Mouse (Mus musculus): ENCODE results near the gene Fyttd1. TPM values are rescaled to one million over a fixed set of nuclear protein-coding genes. Genes with fewer than 3 reads are reported as not detected.
"Not testable (repeated sequence)": the region's sequence is repeated elsewhere in the genome, so short reads cannot be mapped to it uniquely, and the experiment has no call there.

Fyttd1 gene
- polyA plus RNA-seq, 1 experiment from 2014 or later: 114 TPM

DNA sequence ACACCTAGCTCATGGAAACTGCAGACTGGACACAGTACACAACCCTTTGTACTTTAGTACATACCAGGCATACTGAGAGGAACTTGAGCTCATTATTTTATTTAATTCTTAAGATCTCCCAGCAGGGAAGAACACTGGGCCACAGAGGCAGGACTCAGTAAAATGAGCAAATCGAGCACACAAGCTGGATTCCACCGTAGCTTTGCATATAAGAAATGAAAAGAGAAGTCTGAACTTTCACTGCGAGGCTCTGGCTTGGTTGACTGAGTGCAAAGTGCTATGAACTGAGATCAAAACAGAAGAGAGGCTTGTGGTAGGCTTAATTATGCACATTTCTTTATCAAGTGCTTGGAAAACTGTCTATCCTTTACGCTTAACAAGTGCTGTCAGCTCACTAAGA lies 11.9 kb upstream of the Fyttd1 start:
- Histone ChIP-seq H3K36me3 (0 out of 2 replicates have a peak, but pooled peaks cover 6% of the 10 kb centered on the region), H3K4me1 (peaks cover 17% of the 10 kb centered on the region), H3K9me3 (no peaks in the 10 kb centered on the region), H3K4me3 (no peak overlapping the region), H3K27me3 (no peaks in the 10 kb centered on the region), H3K9ac (replicated peaks) (no peak overlapping the region), H3K4me2 (replicated peaks) (no peak overlapping the region), H3K27ac (replicated peaks) (no peak overlapping the region)
- no peak for ATAC-seq (ENCODE audit: low FRiP score, low read depth)
- 80% methylated on average over 4 of the region's 4 CpGs for WGBS

DNA sequence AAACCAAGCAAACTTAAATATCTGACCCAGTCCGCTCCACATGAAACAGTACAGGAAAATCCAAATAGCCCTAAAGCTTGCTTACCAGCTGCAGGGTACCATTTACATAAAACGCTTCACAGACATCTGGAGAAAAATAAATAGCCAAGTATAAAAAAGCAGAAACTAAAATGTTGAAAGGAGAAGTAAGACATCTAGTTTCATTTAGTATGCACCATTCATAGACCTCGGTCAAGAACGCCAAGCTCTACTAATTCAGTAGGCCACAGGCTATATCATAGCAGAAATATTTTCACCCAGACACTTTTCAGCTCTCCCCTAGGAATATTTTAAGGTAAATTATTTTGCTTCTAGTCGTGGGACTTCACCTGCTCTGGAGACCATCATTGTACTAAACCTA lies 10.6 kb upstream of the Fyttd1 start:
- no peak overlapping the region for H3K9ac ChIP-seq (replicated peaks)
- H3K4me2 ChIP-seq (replicated peaks): peak overlapping the region; percentile 90
- no peak overlapping the region for H3K4me3 ChIP-seq
- H3K27ac ChIP-seq (replicated peaks): no peak overlapping the region
- H3K9me3 ChIP-seq: no peaks in the 10 kb centered on the region
- no peaks in the 10 kb centered on the region for H3K27me3 ChIP-seq
- 0 out of 2 replicates have a peak, but pooled peaks cover 5% of the 10 kb centered on the region for H3K36me3 ChIP-seq
- no peak for ATAC-seq (ENCODE audit: low FRiP score, low read depth)
- peaks cover 17% of the 10 kb centered on the region for H3K4me1 ChIP-seq
- 90% methylated on average over 5 of the region's 5 CpGs for WGBS

DNA sequence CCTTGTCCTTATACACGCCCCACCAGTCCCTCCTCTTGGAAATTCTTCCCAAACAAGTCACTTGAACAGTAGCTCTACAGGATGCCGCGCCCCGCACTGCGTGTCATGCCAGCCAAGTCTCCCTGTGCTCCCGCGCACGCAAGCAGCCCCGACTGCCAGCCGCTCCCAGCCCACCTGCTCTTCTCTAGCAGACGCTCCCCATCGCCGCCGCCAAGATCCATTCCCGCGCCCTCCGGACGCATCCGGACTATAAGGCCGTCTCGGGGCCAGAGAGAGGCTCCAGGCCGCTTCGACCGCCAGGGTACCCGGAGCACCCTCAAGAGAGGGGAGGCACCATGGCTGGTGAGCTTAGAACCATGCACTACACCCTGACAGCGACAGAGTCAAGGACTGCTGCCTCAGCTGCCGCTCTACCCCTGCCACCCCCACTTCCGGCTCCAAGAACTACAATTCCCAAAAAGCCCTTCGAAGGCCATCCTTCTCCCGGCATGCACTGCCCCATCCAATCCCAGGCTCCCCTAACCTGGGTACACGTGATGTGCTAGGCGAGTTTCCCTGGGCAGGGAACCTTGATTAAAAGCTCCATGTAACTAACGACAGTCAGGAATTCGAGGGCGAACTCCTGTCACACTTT lies 9.3 kb upstream of the Fyttd1 start:
- Histone ChIP-seq H3K9ac (replicated peaks) (peak overlapping the region; percentile 82), H3K4me1 (peaks cover 17% of the 10 kb centered on the region), H3K4me3 (peak overlapping the region; percentile 88), H3K9me3 (no peaks in the 10 kb centered on the region), H3K27me3 (no peaks in the 10 kb centered on the region), H3K27ac (replicated peaks) (peak overlapping the region; percentile 73), H3K36me3 (0 out of 2 replicates have a peak, but pooled peaks cover 5% of the 10 kb centered on the region), H3K4me2 (replicated peaks) (peak overlapping the region; percentile 90)
- WGBS: 0% methylated on average over 35 of the region's 35 CpGs
- peak; percentile 99 for ATAC-seq (ENCODE audit: low FRiP score, low read depth)

DNA sequence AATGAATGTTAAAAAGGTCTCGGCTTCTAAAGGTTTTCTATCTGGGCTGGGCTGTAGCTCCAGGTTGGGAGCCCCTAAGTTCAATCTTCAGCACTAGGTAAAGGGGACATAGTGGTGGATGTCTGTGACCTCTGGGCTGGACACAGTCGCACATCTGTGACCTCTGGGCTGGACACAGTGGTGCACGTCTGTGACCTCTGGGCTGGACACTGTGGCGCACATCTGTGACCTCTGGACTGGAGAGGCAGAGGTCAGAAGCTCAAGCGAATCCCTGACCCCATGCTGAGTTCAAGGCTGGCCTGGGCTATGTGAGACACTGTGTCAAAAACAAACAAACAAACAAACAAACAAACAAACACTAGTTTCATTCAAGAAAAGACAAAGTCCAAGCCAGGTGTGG lies 7.1 kb upstream of the Fyttd1 start:
- Histone ChIP-seq H3K4me2 (replicated peaks) (no peak overlapping the region), H3K36me3 (no peaks in the 10 kb centered on the region), H3K9ac (replicated peaks) (no peak overlapping the region), H3K27ac (replicated peaks) (no peak overlapping the region), H3K4me1 (peaks cover 17% of the 10 kb centered on the region), H3K4me3 (no peak overlapping the region), H3K27me3 (no peaks in the 10 kb centered on the region), H3K9me3 (no peaks in the 10 kb centered on the region)
- no peak for ATAC-seq (ENCODE audit: low FRiP score, low read depth)
- 60% methylated on average over 5 of the region's 5 CpGs for WGBS

DNA sequence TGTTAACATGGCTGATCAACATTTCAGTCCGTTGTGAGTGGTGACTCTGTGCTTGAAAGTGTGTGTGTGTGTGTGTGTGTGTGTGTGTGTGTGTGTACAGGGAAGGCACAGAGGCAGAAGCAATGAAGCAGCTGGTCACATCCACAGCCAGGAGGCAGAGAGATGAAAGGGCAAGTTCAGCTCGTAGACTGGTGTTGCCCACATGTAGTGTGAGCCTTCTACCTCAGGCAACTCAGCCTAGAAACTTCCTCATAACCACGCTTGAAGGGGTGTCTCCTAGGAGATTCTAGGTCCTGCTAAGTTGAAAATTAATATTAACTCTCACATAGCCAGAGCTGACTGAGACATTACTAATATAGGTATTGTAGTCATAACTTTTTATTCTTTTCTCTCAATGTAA lies 3.9 kb upstream of the Fyttd1 start:
- no peak overlapping the region for H3K27ac ChIP-seq (replicated peaks)
- no peak overlapping the region for H3K4me3 ChIP-seq
- H3K36me3 ChIP-seq: no peaks in the 10 kb centered on the region
- no peak for ATAC-seq (ENCODE audit: low FRiP score, low read depth)
- no peaks in the 10 kb centered on the region for H3K27me3 ChIP-seq
- H3K4me1 ChIP-seq: peaks cover 7% of the 10 kb centered on the region
- H3K9ac ChIP-seq (replicated peaks): no peak overlapping the region
- 61% methylated on average over 3 of the region's 3 CpGs for WGBS
- no peak overlapping the region for H3K4me2 ChIP-seq (replicated peaks)
- no peaks in the 10 kb centered on the region for H3K9me3 ChIP-seq

DNA sequence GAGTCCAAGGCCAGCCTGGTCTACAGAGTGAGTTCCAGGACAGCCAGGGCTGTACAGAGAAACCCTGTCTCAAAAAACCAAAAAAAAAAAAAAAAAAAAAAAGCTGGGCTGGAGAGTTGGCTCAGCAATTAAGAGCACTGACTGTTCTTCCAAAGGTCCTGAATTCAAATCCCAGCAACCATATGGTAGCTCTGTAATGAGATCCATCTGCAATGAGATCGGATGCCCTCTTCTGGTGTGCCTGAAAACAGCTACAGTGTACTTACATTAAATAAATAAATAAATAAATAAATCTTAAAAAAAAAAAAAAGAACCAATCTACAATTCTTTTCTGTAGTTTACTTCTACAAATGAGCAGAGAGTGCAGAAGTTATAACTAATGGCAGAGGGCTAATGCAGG lies 2.0 kb upstream of the Fyttd1 start:
- not testable (repeated sequence) for H3K4me3 ChIP-seq; ATAC-seq (ENCODE audit: low FRiP score, low read depth); H3K27me3 ChIP-seq; H3K9me3 ChIP-seq; H3K36me3 ChIP-seq; H3K9ac ChIP-seq (replicated peaks); H3K27ac ChIP-seq (replicated peaks); H3K4me2 ChIP-seq (replicated peaks)
- peaks cover 16% of the 10 kb centered on the region for H3K4me1 ChIP-seq
- WGBS: 52% methylated on average over 1 of the region's 1 CpGs

DNA sequence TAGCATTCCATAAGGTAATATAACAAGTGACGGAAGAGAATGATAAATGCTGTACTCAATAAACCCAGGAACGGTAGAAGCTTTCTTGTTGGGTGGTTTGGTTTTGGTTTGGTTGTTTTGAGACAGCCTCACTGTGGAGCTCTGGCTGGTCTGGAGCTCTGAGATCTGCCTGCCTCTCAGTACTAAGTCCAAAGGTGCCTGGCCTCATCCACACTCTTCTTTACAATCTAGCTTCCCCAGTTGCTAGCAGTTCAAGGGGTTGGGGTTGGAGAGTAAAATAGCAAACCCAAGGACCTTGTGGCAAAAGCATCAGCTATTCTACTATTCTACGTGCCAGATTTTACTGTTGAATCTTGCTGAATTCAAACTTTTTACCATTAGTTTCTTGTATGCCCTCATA lies 1.5 kb upstream of the Fyttd1 start:
- Histone ChIP-seq H3K4me1 (peaks cover 21% of the 10 kb centered on the region), H3K4me2 (replicated peaks) (no peak overlapping the region), H3K36me3 (no peaks in the 10 kb centered on the region), H3K4me3 (no peak overlapping the region), H3K27ac (replicated peaks) (no peak overlapping the region), H3K9ac (replicated peaks) (no peak overlapping the region), H3K9me3 (no peaks in the 10 kb centered on the region), H3K27me3 (no peaks in the 10 kb centered on the region)
- WGBS: 93% methylated on average over 3 of the region's 3 CpGs
- no peak for ATAC-seq (ENCODE audit: low FRiP score, low read depth)

DNA sequence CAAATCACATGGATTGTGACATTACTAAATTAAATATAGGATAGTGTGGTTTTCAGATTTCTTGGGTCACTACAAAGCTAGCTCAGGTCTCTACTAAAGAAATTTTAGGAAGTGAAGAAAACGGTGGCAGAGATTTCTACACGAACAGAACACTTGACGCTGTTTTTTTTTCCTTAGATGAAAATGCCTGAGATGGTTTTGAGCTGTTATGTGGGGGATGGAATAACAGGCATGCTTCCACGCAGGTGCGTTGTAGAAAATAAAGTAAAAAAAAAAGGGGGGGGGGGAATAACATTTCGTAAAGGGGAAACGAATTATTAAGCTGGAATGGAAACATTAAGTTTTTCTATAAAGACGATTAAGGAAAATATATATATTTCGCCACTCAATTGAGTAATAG lies 469 bp upstream of the Fyttd1 start:
- Histone ChIP-seq H3K4me2 (replicated peaks) (peak overlapping the region; percentile 74), H3K4me1 (peaks cover 21% of the 10 kb centered on the region), H3K36me3 (no peaks in the 10 kb centered on the region), H3K4me3 (peak overlapping the region; percentile 95), H3K27me3 (no peaks in the 10 kb centered on the region), H3K9ac (replicated peaks) (peak overlapping the region; percentile 79; the same call in 1 of the 2 replicates), H3K27ac (replicated peaks) (no peak overlapping the region), H3K9me3 (no peaks in the 10 kb centered on the region)
- WGBS: 42% methylated on average over 9 of the region's 9 CpGs
- ATAC-seq (ENCODE audit: low FRiP score, low read depth): no peak

DNA sequence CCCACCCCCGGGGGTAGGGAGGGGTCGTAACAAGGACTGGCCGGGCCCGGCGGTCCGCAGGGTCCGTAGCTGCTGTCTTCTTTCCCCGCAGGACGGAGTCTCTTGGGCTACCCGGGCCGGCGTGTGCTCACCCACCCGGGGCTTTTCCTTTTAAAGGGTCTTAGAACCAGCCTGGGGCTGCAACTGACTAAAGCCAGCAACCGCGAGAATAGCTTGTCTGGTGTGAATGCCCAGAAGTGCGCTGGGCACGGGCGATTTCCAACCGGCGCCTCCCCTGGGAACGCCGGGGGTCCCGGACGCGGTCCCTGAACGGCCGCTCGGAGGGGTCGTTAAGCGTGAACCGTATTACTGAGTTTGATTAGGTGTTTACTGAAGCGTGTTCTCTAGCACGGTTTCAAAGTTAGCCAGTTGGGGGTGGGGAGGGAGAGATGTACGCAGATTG lies 878 bp downstream of the Fyttd1 start:
- Histone ChIP-seq H3K4me1 (peaks cover 21% of the 10 kb centered on the region), H3K36me3 (no peaks in the 10 kb centered on the region), H3K9me3 (no peaks in the 10 kb centered on the region), H3K4me3 (peak overlapping the region; percentile 95), H3K4me2 (replicated peaks) (peak overlapping the region; percentile 74), H3K27ac (replicated peaks) (peak overlapping the region; percentile 87), H3K9ac (replicated peaks) (peak overlapping the region; percentile 92), H3K27me3 (no peaks in the 10 kb centered on the region)
- 1% methylated on average over 33 of the region's 34 CpGs for WGBS
- peak; percentile 5; the same call in 1 of the 2 replicates for ATAC-seq (ENCODE audit: low FRiP score, low read depth)

DNA sequence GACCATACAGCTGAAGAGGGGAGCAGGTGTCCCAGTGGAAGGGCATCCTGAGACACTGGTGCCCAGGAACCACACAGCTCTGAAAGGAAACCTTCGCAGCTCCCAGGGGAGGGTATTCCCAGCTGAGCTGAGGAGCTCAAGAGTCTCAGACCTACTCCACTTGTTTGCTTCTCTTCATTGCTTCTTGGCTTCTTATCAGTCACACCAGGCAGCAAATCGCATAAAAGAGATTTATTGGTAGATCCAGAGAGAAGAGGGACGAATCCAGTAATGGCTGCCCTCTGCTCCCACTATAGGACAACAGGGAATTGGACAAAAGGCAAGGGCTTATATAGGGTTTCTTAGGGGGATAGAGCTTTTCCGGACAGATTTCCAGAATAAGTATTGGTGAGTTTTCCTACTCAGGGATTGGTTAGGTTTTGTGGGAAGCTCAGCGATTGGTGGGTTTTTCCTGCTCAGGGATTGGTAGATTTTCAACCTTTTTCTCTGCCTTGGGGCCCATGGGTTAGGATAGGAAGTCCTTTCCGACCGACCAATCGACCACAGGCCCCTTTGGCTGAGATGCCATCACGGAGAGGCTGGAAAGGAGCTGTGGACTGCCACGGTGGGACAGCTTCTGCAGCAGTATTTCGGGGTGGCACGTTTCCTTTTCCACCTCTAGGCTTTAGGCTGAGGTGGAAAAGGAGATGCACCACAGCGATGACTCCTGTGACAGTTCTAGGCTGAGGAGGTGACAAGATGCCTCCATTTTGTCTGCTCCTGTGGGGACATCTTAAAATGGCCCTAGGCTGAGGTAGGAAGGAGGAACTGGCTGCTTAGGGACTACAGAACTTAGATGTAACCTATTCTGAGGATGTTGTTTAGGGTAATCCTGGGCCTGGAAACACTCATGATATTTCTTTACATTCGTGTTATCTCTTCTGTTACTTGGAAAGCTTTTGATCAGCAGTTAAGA lies 1.9 kb downstream of the Fyttd1 start:
- 87% methylated on average over 14 of the region's 14 CpGs for WGBS
- peak overlapping the region; percentile 92; the same call in 1 of the 2 replicates for H3K9ac ChIP-seq (replicated peaks)

DNA sequence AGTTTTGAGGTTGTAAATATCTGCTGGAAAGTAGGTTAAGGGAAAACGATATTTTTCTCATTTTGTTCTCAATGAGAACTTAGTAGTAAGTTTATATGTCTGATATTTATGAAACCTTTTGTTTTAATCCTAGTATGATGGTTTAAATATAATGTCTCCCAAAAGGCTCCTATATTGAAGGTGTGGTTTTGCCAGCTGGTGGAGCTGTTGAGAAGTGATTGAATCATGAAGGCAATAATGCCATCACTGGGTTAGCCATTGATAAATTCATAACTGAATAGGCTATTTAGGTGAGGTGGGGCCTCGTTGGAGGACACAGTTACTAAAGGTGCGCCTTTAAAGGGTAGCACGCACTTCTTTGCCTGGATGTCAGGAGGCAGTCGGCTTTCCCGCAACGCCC lies 4.2 kb downstream of the Fyttd1 start:
- Histone ChIP-seq H3K9ac (replicated peaks) (no peak overlapping the region), H3K36me3 (peaks cover 8% of the 10 kb centered on the region; the same call in 1 of the 2 replicates), H3K27ac (replicated peaks) (no peak overlapping the region), H3K4me1 (peaks cover 19% of the 10 kb centered on the region), H3K27me3 (no peaks in the 10 kb centered on the region), H3K9me3 (no peaks in the 10 kb centered on the region), H3K4me3 (no peak overlapping the region), H3K4me2 (replicated peaks) (no peak overlapping the region)
- WGBS: 84% methylated on average over 7 of the region's 7 CpGs
- no peak for ATAC-seq (ENCODE audit: low FRiP score, low read depth)

More for the DNA sequence above, 1.9 kb downstream of the Fyttd1 start:
- Histone ChIP-seq H3K4me1 (peaks cover 21% of the 10 kb centered on the region), H3K9me3 (no peaks in the 10 kb centered on the region), H3K27me3 (no peaks in the 10 kb centered on the region), H3K4me3 (peak overlapping the region; percentile 95), H3K27ac (replicated peaks) (no peak overlapping the region), H3K36me3 (no peaks in the 10 kb centered on the region), H3K4me2 (replicated peaks) (peak overlapping the region; percentile 74)
- ATAC-seq (ENCODE audit: low FRiP score, low read depth): no peak

DNA sequence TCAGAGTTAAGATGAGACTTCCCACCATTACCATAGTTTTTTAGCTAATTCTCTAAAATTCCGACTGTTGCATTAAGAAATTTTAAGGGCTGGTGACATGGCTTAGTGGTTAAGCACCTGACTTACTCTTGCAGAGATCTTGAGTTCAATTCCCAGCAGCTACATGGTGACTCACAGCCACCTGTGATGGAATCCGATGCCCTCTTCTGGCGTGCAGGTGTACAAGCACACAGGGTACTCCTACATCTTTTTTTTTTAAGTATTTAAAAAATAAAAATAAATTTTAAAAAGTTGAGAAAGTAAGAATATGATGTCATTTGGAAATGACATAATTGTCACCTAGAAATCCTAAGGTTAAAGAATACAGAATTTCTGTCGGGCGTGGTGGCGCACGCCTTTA lies 10.7 kb downstream of the Fyttd1 start:
- peaks cover 36% of the 10 kb centered on the region for H3K36me3 ChIP-seq
- no peak overlapping the region for H3K27ac ChIP-seq (replicated peaks)
- H3K9me3 ChIP-seq: no peaks in the 10 kb centered on the region
- no peaks in the 10 kb centered on the region for H3K4me1 ChIP-seq
- H3K4me2 ChIP-seq (replicated peaks): no peak overlapping the region
- ATAC-seq (ENCODE audit: low FRiP score, low read depth): no peak
- no peak overlapping the region for H3K9ac ChIP-seq (replicated peaks)
- 87% methylated on average over 7 of the region's 7 CpGs for WGBS
- no peak overlapping the region for H3K4me3 ChIP-seq
- H3K27me3 ChIP-seq: no peaks in the 10 kb centered on the region
